Mouse (Mus musculus) kidney, adult 8-10 months (tissue): ENCODE measurements at regions not wholly inside any gene's neighbourhood (a gene's known extent, or its start where the extent isn't known, plus 50 kb on each side); places are given as distances from the start of the nearest gene placed in this dataset.
"Not testable (repeated sequence)": the region's sequence is repeated elsewhere in the genome, so short reads cannot be mapped to it uniquely, and the experiment has no call there.

Experiments
- DNase-seq, 2 experiments: peaks; one replicate each; pipeline ENCODE4 v3.0.0; 2022

- DNase-seq: not testable (repeated sequence)
Observed at GRCm38 (mm10) chr12:114909799-114910198, 1137.7 kb upstream of the Zfp386 start.

GRCm38 (mm10) chr12:114914406-114914805 is 1133.1 kb upstream of the Zfp386 start:
- not testable (repeated sequence) for DNase-seq

DNA sequence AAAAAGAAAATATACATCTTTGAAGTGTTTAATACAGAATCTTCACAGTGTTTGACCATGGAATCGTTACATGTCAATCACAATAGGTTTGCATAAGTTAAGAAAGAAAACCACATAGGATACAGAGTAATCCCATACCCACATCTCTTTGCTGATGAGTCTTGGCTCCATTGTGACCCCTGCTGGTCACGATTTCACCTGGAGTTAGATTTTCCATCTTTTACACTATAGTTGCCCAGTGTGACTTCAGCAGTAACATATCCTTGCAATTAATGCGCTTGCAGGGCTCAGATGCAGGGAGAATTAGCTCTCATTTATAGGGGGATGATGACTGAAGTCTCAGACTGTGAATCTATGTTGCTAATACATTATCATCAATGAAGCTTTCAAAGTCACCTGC is 1119.8 kb upstream of the Zfp386 start:
- DNase-seq: no peak

GRCm38 (mm10) chr12:114932158-114932557 is 1115.4 kb upstream of the Zfp386 start:
- no peak for DNase-seq

DNA sequence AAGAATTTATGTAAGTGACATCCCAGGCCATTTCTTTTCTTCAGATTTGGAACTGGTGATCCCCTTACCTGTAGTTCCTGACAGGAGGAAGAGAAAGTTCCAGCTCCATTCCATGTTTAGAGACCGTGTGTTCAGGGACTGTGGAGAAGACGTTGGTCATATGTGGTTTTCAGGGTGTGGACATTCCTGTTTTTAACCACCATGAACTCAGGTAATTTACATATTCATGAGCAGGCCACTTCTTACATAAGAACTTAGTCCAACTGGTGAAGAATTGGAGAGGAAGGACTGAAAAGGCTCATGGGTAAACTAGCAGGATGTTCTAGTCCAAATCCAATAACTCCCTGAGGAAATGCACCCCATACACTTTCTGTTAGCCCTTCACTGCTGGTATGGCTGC is 1114.9 kb upstream of the Zfp386 start:
- DNase-seq: no peak

GRCm38 (mm10) chr12:114936865-114937264 is 1110.7 kb upstream of the Zfp386 start:
- not testable (repeated sequence) for DNase-seq

GRCm38 (mm10) chr12:114939576-114939975 is 1107.9 kb upstream of the Zfp386 start:
- DNase-seq: no peak

GRCm38 (mm10) chr12:114962105-114962504 is 1085.4 kb upstream of the Zfp386 start:
- DNase-seq: no peak

DNA sequence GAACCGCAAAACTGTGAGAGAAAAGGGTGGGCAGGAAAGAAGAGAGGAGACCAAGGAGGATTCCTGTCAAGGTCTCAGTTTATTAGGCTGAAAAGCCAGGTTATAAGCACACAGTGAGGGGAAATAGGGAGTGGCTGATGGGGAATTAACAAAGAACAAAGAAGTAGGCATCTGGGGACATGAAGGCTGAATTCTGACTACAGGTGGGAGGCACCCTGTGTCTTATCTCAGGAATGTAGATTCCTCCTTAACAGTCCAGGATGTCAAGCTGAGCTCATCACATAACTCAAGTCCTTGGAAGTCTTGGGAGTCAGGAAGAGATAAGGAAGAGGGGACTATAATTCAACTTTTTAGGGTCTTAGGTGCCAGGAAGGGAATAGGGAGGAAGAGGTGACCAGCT is 1083.3 kb upstream of the Zfp386 start:
- not testable (repeated sequence) for DNase-seq

DNA sequence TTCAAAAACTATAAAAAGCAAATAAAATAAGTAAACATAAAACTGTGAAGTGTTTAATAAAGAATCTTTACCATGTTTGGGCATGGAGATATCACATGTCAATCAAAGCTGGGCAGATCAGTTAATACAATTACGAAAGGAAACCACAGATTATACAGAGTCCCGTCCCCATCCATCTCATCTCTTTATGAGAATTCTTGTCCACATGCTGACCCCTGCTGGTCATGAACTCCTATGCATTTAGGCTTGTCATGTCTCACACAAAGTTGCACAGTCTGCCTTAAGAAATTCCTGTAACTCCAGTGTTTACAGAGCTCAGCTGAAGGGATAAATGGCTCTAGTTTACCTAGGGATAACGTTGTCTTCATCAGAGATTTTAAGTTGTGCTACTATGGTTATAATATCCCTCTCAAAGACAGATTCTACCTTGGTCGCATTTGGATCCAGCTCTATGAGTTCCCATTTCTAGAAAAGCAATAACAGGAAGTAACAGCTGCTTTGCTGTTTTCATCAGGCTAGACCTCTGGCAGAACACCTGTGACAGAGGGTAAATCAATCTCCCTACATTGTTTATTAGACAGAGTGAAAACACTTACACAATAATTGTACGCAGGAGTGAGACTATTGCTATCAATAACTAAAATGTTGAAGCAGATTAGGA is 1065.9 kb upstream of the Zfp386 start:
- peak in 1 of 2 experiments; percentile 13 for DNase-seq

GRCm38 (mm10) chr12:114990916-114991315 is 1056.6 kb upstream of the Zfp386 start:
- no peak for DNase-seq

DNA sequence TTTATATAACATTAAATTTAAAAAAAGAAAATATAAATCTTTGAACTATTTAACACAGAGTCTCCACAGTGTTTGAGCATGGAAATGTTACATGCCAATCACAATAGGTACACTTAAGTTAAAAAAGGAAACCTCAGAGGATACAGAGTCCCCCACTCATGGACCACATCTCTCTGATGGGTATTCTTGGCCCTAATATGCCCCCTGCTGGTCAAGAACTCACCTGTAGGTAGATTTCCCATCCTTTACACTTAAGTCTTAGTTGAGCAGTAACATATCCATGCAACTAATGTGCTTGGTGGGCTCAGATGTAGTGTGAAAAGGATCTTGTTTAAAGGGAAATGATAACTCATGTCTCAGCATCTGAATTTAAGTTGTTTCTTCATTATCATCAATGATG is 1050.7 kb upstream of the Zfp386 start:
- DNase-seq: no peak

GRCm38 (mm10) chr12:115003118-115003517 is 1044.4 kb upstream of the Zfp386 start:
- no peak for DNase-seq

DNA sequence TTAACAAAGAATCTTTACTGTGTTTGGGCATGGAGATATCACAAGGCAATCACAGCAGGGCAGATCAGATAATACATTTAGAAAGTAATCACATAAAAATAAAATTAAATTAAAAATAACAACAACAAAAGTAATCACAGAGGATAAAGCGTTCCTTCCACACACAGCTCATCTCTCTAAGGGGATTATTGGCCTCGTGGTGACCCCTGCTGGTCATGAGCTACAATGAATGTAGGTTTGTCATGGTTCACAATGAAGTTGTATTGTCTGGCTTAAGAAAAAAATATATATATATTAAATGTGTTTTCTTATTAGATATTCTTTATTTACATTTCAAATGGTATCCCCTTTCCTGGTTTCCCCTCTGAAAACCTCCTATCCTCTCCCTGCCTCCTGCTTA is 1039.1 kb upstream of the Zfp386 start:
- no peak for DNase-seq

- DNase-seq: no peak
Observed at GRCm38 (mm10) chr12:115012751-115013150, 1034.8 kb upstream of the Zfp386 start.

DNA sequence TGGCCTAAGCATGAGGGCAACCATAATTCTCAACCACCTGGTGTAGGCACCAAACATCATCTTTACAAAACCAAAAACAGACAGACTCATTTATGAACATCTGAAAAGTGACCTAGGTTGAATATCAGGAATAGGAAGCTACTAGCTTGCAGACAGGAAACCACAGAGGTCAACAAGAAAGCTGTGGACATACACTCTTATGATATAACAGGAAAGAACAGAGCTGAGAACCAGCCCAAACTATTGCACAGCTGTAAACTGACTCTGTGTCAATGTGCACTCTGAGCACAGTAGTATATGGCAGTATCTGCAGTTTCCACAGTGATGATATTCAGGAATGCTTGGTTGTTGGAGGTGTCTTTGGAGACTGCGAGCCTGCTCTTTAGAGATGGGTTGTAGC is 1023.8 kb upstream of the Zfp386 start:
- DNase-seq: no peak

- no peak for DNase-seq
Observed at GRCm38 (mm10) chr12:115034438-115035129, 1012.9 kb upstream of the Zfp386 start.

DNA sequence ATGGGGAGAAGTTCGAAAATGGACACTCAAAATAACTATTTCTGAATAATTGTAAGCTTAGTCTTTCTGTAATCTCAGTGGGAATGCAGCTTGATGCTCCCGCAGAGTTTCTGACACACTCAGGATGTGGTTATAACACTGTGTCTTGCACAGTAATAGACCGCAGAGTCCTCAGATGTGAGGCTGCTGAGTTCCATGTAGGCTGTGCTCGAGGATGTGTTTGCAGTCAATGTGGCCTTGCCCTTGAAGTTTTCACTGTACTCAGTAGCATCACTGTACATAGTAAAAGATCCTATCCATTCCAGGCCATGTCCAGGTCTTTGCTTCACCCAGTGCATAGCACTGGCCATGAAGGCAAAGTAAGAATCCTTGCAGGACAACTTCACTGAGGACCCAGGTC is 992.4 kb upstream of the Zfp386 start:
- no peak for DNase-seq

GRCm38 (mm10) chr12:115059954-115060353 is 987.6 kb upstream of the Zfp386 start:
- DNase-seq: not testable (repeated sequence)

DNA sequence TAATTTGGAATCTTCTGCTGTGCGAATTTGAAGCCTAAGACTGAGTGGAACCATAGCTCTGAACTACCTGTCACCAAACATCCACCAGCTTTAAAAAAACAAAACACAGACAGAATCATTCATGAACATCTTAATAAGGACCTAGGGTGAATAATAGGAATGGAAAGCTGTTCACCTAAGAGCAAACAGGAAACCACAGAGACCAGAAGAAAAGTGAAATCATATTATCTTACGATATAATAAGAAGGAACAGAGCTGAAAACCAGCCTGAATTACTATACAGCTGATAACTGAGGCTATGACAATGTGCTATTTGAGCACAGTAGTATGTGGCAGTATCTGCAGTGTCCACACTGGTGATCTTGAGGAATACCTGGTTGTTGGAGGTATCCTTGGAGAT is 980.3 kb upstream of the Zfp386 start:
- DNase-seq: no peak

GRCm38 (mm10) chr12:115091460-115091859 is 956.1 kb upstream of the Zfp386 start:
- not testable (repeated sequence) for DNase-seq

DNA sequence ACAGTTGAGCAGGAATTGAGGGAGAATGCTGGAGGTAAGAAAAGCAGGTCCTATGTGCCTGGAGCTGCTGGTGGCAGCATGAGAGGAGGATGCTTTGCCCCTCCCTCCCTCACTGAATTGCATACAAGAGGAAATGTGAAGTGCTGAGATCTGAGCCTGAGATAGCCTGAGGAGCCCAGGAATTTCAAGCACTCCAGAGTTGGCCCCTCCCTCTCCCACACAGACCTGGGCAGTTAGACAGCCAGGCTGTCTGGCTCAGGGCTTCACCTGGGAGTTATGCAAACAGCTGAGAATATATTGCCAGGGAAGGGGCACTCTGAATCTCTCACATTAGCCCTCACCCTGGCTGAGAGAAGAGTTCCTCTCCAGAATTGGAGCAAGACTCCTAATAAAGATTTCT is 937.8 kb upstream of the Zfp386 start:
- no peak for DNase-seq

DNA sequence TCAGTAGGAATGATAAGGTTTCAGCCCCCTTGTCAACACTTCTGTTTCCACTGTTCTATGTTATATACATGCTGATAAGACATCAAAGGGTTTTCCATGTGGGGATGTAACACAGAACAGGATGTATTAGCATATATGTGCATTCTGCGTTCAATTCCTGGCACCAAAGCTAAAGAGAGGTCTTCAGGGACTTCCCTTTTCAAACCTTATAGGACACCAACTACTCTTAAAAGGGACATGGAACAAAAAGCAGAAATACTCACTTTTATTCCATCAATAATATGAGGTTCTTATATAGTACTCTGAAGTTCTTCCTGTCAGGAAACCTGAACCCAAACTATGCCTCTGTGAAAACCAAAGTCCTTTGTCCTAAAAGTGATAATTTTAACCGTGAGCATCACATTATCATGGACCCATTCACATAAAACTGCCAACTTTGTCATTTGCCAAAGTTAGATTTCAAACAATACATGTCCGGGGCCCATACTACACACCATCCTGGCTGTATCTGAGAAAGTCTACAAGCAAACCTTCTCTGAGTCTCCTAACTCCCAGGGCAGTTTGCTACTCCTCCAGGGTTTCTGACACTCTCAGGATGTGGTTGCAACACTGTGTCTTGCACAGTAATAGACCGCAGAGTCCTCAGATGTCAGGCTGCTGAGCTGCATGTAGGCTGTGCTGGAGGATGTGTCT is 928.2 kb upstream of the Zfp386 start:
- not testable (repeated sequence) for DNase-seq

- no peak for DNase-seq
Observed at GRCm38 (mm10) chr12:115121259-115121658, 926.3 kb upstream of the Zfp386 start.
